Mouse (Mus musculus) intestine, embryonic 14.5 days (tissue): ENCODE data around the gene Efcab9. TPM values are rescaled to one million over a fixed set of nuclear protein-coding genes. Genes with fewer than 3 reads are reported as not detected.

Experiments used
- ATAC-seq: fragments of 200-750 bp; cut with Nextera tagmentation; replicated peaks from 2 replicates; pipeline ENCODE4 v1.8.0; 2017; ENCODE audit warnings: low read depth, moderate number of reproducible peaks, moderate TSS enrichment, moderate library complexity; ENCODE audit not compliant: low FRiP score, low TSS enrichment
- DNase-seq: peaks from one replicate; pipeline ENCODE4 v3.0.0-alpha.2; 2018; ENCODE audit warnings: low spot score
- H3K27ac ChIP-seq: fragments of 300-500 bp; sonication (generic); 2 replicates; pipeline ENCODE4 v1.5.1; 2014; ENCODE audit warnings: low read depth, mild to moderate bottlenecking, control low read depth
- H3K27me3 ChIP-seq: fragments of 300-500 bp; sonication (generic); replicated peaks from 2 replicates; pipeline ENCODE4 v1.6.1; 2014; ENCODE audit warnings: low read length, control low read depth; ENCODE audit not compliant: control insufficient read depth, insufficient read depth
- H3K36me3 ChIP-seq: fragments of 300-500 bp; sonication (generic); 2 replicates; pipeline ENCODE4 v1.6.1; 2014; ENCODE audit warnings: low read length, control low read depth; ENCODE audit not compliant: control insufficient read depth, insufficient read depth
- H3K4me1 ChIP-seq: fragments of 300-500 bp; sonication (generic); replicated peaks from 2 replicates; pipeline ENCODE4 v1.6.1; 2014; ENCODE audit warnings: low read length, control low read depth, mixed read lengths; ENCODE audit not compliant: control insufficient read depth, insufficient read depth
- H3K4me2 ChIP-seq: fragments of 300-500 bp; sonication (generic); 2 replicates; pipeline ENCODE4 v1.6.1; 2014; ENCODE audit warnings: low read length
- H3K4me3 ChIP-seq: fragments of 300-500 bp; sonication (generic); 2 replicates; pipeline ENCODE4 v1.5.1; 2014; ENCODE audit warnings: low read depth, low read length, control low read depth, mixed read lengths
- H3K9ac ChIP-seq: fragments of 300-500 bp; sonication (generic); 2 replicates; pipeline ENCODE4 v1.6.1; 2014; ENCODE audit warnings: mild to moderate bottlenecking, low read length
- H3K9me3 ChIP-seq: fragments of 300-500 bp; sonication (generic); 2 replicates; pipeline ENCODE4 v1.6.1; 2016; ENCODE audit warnings: low read length, control low read depth; ENCODE audit not compliant: control insufficient read depth
- WGBS: fragments of 180-500 bp; shearing (Covaris S2); extraction: QIAGEN DNeasy Blood & Tissue Kit; methylation state at CpG from one replicate; pipeline ENCODE4 v1.1.7; 2014; 5-methylcytosine and 5-hydroxymethylcytosine counted together
- polyA plus RNA-seq: library from polyadenylated mRNA; unstranded; fragments of >200 nt; fragmentation: Nextera tagmentation; extraction: Ambion mirVana; gene quantifications from 2 replicates; pipeline ENCODE4 v1.2.1, GENCODE M21; 2014

Efcab9 gene
- polyA plus RNA-seq, 1 experiment from 2014 or later, result 0.30 TPM

DNA sequence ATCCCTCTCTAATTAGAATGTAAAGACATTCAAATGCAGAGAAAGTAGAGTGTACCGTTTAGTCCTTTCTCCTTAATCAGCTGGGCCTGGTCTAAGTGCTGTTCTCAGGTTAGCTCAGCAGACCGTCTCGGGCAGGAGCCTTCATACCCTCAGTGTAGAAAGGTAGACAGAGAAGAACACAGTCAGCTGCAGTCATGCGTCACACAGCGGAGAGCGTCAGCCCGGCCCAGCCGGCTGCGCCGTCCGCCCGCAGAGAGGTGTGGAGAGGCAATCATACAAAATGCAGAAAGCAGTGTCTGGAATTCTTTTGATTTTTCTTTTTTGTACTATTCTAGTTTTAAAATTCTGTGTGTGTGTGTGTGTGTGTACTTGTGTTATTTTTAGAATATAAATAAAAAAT, 13.7 kb upstream of the Efcab9 start:
- Histone ChIP-seq H3K4me1 (peaks cover 10% of the 10 kb centered on the region), H3K27ac (no peak overlapping the region), H3K4me3 (no peak overlapping the region), H3K4me2 (no peak overlapping the region), H3K9ac (no peak overlapping the region), H3K36me3 (no peaks in the 10 kb centered on the region), H3K9me3 (no peaks in the 10 kb centered on the region), H3K27me3 (no peaks in the 10 kb centered on the region)
- ATAC-seq (no peak), DNase-seq (no peak)
- WGBS, result 84% methylated on average over 12 of the region's 12 CpGs

DNA sequence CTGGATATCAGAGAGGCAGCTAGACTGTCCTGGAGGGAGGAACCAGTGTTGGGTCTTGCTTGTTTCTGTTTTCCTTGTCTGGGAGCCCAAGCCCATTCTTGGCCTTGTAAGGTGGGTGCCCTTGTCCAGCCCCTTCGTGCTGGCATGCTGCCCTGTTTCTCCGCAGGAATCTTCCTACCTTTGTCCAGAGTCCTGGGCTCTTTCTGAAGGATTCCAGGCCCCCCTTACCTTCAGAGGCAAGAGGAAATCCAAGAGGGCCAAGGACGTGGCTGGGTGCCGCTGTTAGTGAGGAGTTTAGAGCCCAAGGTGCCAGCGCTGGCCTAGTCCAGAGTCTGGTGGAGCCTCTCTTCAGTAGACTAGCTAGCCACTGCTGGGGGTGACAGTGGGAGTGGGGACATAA, 12.6 kb upstream of the Efcab9 start:
- 82% methylated on average over 5 of the region's 5 CpGs for WGBS
- DNase-seq, result peak; percentile 44
- no peaks in the 10 kb centered on the region for H3K27me3 ChIP-seq
- H3K36me3 ChIP-seq, result no peaks in the 10 kb centered on the region
- no peaks in the 10 kb centered on the region for H3K9me3 ChIP-seq
- H3K9ac ChIP-seq, result no peak overlapping the region
- no peak overlapping the region for H3K4me3 ChIP-seq
- no peak overlapping the region for H3K27ac ChIP-seq
- no peak overlapping the region for H3K4me2 ChIP-seq
- H3K4me1 ChIP-seq, result peaks cover 14% of the 10 kb centered on the region
- ATAC-seq, result no peak

DNA sequence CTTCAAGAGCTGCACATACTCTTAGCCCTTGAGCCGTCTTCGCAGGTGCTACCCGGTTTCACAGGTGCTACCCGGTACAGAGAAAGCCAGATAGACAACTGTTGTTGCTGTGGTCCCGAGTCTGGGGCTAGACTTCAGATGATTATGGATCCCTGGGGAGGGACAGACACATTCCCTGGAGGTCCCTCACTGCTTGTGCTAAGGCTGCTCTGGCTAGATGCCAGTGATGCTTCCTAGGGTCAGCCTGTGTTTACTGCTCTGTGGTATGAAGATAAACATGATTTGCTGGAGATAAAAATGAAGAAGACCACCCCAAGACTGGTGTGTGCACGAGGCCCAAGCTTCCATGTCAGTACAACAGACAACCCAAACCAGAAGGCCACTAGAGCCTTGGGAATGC, 12.2 kb upstream of the Efcab9 start:
- no peak overlapping the region for H3K4me2 ChIP-seq
- ATAC-seq (no peak), DNase-seq (peak; percentile 47)
- H3K27me3 ChIP-seq, result no peaks in the 10 kb centered on the region
- no peaks in the 10 kb centered on the region for H3K36me3 ChIP-seq
- H3K4me1 ChIP-seq, result peaks cover 17% of the 10 kb centered on the region
- H3K9me3 ChIP-seq, result no peaks in the 10 kb centered on the region
- H3K4me3 ChIP-seq, result no peak overlapping the region
- H3K27ac ChIP-seq, result no peak overlapping the region
- no peak overlapping the region for H3K9ac ChIP-seq
- WGBS, result 71% methylated on average over 6 of the region's 6 CpGs

DNA sequence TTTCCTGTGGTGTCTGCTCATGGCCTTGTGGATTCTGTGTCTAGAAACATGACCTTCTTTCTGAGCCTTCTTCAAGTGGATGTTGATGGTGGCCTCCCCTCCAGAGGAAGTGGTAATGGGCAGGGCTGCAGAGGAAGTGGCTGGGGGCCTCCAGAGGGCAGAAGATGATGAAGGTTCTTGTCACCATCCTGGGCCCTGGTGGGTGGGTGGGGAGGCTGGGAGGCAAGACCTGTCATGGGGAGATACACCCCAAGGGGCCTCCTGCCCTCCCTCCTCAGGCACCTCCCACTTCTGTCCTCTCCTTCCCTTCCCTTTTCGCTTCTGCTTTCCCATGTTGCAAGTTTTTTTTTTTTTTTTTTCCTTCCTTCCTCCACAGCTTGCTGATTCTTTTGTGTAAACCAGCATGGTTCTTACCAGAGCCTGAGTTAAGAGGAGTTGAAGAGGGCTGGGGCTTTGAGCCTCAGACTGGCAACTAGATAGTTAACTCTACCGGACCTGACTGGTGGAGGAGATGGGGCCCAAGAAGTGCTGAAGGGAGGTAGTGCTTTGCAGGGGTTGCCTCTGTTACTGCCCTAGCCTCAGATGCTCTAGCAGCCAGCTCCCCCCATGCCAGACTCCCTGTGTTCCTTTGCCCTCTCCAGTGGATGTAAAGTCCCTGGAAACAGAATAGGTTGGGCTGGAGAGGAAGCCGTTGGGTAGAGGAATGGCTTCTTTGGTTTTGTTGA, 11.0 kb upstream of the Efcab9 start:
- H3K36me3 ChIP-seq, result no peaks in the 10 kb centered on the region
- H3K4me2 ChIP-seq, result no peak overlapping the region
- DNase-seq (peak; percentile 50), ATAC-seq (no peak)
- H3K27me3 ChIP-seq, result no peaks in the 10 kb centered on the region
- H3K27ac ChIP-seq, result peak overlapping the region; percentile 18; the same call in 1 of the 2 replicates
- peaks cover 17% of the 10 kb centered on the region for H3K4me1 ChIP-seq
- H3K9me3 ChIP-seq, result no peaks in the 10 kb centered on the region
- no peak overlapping the region for H3K9ac ChIP-seq
- H3K4me3 ChIP-seq, result no peak overlapping the region
- 38% methylated on average over 3 of the region's 3 CpGs for WGBS

DNA sequence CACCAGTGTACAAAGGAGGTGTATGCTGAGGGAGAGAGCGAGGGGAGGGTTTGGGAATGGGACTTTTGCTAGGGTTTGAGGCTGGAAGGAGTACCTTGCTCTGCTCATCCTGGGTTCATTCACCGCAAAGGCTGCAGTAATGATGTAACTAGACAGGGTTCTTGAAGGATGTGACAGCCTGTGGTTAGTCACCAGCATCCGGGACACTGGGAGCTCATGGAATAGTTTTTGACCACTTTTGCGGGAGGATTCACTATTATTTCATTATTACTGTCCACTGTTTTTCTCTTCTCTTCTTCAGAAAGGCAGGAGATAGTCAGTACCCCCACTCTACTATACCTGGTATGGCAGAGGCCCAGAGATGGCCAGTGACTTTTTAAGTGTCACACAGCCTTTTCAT, 10.3 kb upstream of the Efcab9 start:
- no peak overlapping the region; the same call in 1 of the 2 replicates for H3K27ac ChIP-seq
- H3K36me3 ChIP-seq, result no peaks in the 10 kb centered on the region
- WGBS, result 94% methylated on average over 4 of the region's 4 CpGs
- ATAC-seq, result no peak
- DNase-seq, result peak; percentile 45
- H3K9me3 ChIP-seq, result no peaks in the 10 kb centered on the region
- no peaks in the 10 kb centered on the region for H3K27me3 ChIP-seq
- H3K4me2 ChIP-seq, result no peak overlapping the region
- H3K9ac ChIP-seq, result no peak overlapping the region
- peaks cover 17% of the 10 kb centered on the region for H3K4me1 ChIP-seq
- no peak overlapping the region for H3K4me3 ChIP-seq

DNA sequence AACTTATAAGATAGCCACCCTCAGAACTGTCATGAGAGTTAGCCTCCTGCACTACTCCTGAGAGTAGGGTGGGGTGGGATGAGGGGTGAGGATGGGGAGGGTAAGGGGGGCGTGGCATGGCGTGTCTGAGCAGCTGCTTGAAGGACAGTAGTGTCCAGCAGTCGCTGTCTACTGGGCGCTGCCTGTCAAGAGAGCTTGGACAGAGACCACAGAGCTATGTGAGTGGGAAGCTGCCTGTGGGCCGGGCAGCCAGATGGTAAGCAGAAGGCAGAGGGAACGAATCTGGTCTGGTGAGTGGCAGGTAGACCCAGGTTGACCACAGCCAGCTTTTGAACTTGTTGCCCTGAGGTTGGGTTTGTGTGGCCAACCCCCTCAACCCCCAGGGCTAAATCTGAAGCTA, 8.6 kb upstream of the Efcab9 start:
- 80% methylated on average over 6 of the region's 6 CpGs for WGBS

DNA sequence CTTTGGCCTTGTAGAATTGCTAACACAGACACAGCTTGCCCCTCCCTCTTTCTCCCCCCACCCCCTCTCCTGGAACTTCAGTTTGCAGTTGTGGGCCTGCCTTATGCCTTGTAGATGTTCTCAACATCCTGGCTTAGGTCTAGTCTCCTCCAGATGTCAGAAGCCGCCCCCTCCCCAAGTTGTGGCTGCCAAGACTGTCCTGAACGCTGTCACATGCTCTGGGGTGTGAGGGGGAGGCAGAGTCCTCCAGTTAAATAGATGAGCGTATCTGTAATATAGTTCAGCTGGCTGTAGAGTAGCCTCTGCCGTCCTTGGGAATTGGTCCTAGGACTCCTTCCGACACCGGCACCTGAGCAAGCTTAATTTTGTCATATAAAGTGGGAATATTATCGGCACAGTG, 7.8 kb upstream of the Efcab9 start:
- no peak overlapping the region for H3K27ac ChIP-seq
- DNase-seq, result no peak
- 60% methylated on average over 7 of the region's 7 CpGs for whole genome bisulfite sequencing
- H3K9me3 ChIP-seq, result no peaks in the 10 kb centered on the region
- H3K36me3 ChIP-seq, result no peaks in the 10 kb centered on the region
- no peaks in the 10 kb centered on the region for H3K27me3 ChIP-seq
- peaks cover 17% of the 10 kb centered on the region for H3K4me1 ChIP-seq
- no peak overlapping the region for H3K4me3 ChIP-seq
- no peak for ATAC-seq
- no peak overlapping the region for H3K4me2 ChIP-seq
- no peak overlapping the region for H3K9ac ChIP-seq

More for the DNA sequence above, 8.6 kb upstream of the Efcab9 start:
- no peaks in the 10 kb centered on the region for H3K9me3 ChIP-seq
- no peak overlapping the region for H3K9ac ChIP-seq
- no peaks in the 10 kb centered on the region for H3K36me3 ChIP-seq
- no peak overlapping the region for H3K4me2 ChIP-seq
- DNase-seq, result no peak
- no peak for ATAC-seq
- peaks cover 17% of the 10 kb centered on the region for H3K4me1 ChIP-seq
- no peaks in the 10 kb centered on the region for H3K27me3 ChIP-seq
- no peak overlapping the region for H3K4me3 ChIP-seq
- H3K27ac ChIP-seq, result no peak overlapping the region

DNA sequence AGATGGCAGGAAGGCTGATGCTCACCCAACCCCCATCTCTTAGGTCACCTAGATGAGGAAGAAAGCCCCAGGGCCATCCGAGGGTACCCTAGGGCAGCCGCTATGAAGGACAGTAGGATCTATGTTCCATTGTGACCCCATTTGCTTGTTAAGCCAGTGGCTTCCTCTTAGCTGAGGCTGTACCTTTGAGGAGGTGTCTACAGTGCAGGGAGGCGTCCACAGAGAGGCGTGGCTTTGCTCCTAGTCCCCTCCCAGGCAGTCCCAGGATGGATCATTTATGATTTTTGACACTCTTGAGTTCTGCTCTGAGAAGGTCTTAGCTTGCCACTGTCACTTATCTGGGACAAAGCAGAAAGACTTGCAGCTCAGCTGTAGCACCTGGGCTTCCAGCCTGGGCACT, 7.0 kb upstream of the Efcab9 start:
- no peak overlapping the region for H3K4me2 ChIP-seq
- DNase-seq, result no peak
- H3K27me3 ChIP-seq, result no peaks in the 10 kb centered on the region
- no peak overlapping the region for H3K9ac ChIP-seq
- no peak for ATAC-seq
- no peaks in the 10 kb centered on the region for H3K36me3 ChIP-seq
- no peaks in the 10 kb centered on the region for H3K9me3 ChIP-seq
- WGBS, result 84% methylated on average over 4 of the region's 4 CpGs
- no peak overlapping the region for H3K27ac ChIP-seq
- H3K4me1 ChIP-seq, result peaks cover 19% of the 10 kb centered on the region
- no peak overlapping the region for H3K4me3 ChIP-seq

DNA sequence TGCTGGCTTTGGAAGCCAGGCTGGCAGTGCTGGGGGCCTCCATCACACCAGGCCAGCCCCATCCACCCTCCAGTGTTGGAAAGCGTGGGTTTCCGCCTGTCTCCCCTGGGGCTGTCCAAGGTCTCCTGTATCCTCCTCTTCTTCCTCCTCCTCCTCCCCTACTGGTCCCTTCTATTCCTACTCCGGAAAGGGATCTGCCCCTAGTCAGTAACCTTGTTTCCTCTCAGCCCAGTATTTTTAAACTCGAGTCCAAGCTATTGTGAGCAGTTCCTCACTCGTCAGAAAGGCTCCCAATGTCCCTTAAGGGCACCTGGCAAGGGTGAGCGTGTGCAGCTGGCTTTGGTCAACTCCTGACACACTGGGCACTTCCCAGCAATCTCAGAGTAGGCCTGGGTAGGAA, 6.6 kb upstream of the Efcab9 start:
- H3K27ac ChIP-seq, result no peak overlapping the region
- 73% methylated on average over 6 of the region's 6 CpGs for WGBS

More for the DNA sequence above, 6.6 kb upstream of the Efcab9 start:
- H3K4me1 ChIP-seq, result peaks cover 21% of the 10 kb centered on the region
- no peaks in the 10 kb centered on the region for H3K36me3 ChIP-seq
- H3K27me3 ChIP-seq, result no peaks in the 10 kb centered on the region
- ATAC-seq, result no peak
- H3K9ac ChIP-seq, result no peak overlapping the region
- no peaks in the 10 kb centered on the region for H3K9me3 ChIP-seq
- DNase-seq, result no peak
- no peak overlapping the region for H3K4me3 ChIP-seq
- no peak overlapping the region for H3K4me2 ChIP-seq
